Mouse (Mus musculus): ENCODE data around the gene Kncn.
A peak's percentile ranks its signal among the peaks of the same experiment; 100 is the strongest.

GRCm38 (mm10) chr4:115838696-115839641 lies 45.2 kb upstream of the Kncn start, which contains the start of gene Mknk1:
- TF ChIP-seq CTCF (IDR thresholded peaks at IDR 0.05; ENCODE audit: borderline replicate concordance, insufficient read depth, low read length), result no peak
- TF ChIP-seq POLR2A (IDR thresholded peaks at IDR 0.05; ENCODE audit: low read depth, low read length), result peak; percentile 65

All from embryonic fibroblast, embryonic 13.5 days (primary cell).